Mouse (Mus musculus) lung, postnatal 14 days (tissue): ENCODE results near the gene Gstt3.
A peak's percentile ranks its signal among the peaks of the same experiment; 100 is the strongest.

ENCODE experiments used
- DNase-seq: peaks from one replicate; pipeline ENCODE4 v3.0.0; 2021

The Gstt3 gene

GRCm38 (mm10) chr10:75780769-75781578, at the start of gene Gstt3, which contains the start of gene Gm20441:
Gstt3 (minus strand) TSS chr10:75781414.
Gm20441 (minus strand) TSS chr10:75780954.
- DNase-seq, result peak; percentile 68

GRCm38 (mm10) chr10:75830275-75830670, 49.1 kb upstream of the Gstt3 start:
- no peak for DNase-seq

- DNase-seq, result no peak
These were observed 48.5 kb upstream of the Gstt3 start for GRCm38 (mm10) chr10:75829529-75830274.

- DNase-seq, result peak; percentile 28
These were observed 47.3 kb upstream of the Gstt3 start for GRCm38 (mm10) chr10:75828500-75828931.

GRCm38 (mm10) chr10:75827668-75828360, 46.6 kb upstream of the Gstt3 start:
- DNase-seq, result peak; percentile 32

GRCm38 (mm10) chr10:75824530-75824929, 43.3 kb upstream of the Gstt3 start:
- no peak for DNase-seq

- no peak for DNase-seq
These were observed 42.6 kb upstream of the Gstt3 start for GRCm38 (mm10) chr10:75823782-75824181.

- no peak for DNase-seq
These were observed 41.2 kb upstream of the Gstt3 start, which contains the start of gene Gstt4 for GRCm38 (mm10) chr10:75822443-75822842. Gstt4 (minus strand) TSS chr10:75822543.

GRCm38 (mm10) chr10:75819882-75820281, 38.7 kb upstream of the Gstt3 start:
- DNase-seq, result no peak

GRCm38 (mm10) chr10:75818641-75819040, 37.4 kb upstream of the Gstt3 start:
- DNase-seq, result no peak

GRCm38 (mm10) chr10:75804217-75804616, 23.0 kb upstream of the Gstt3 start:
- DNase-seq, result no peak

GRCm38 (mm10) chr10:75798176-75798696, 17.0 kb upstream of the Gstt3 start, which contains the start of gene Gstt1:
Gstt1 (minus strand) TSS chr10:75798584.
- DNase-seq, result peak; percentile 69

- peak; percentile 61 for DNase-seq
These were observed 16.5 kb upstream of the Gstt3 start for GRCm38 (mm10) chr10:75797619-75798175.

GRCm38 (mm10) chr10:75796731-75797516, 15.7 kb upstream of the Gstt3 start:
- DNase-seq, result peak; percentile 41

- peak; percentile 40 for DNase-seq
These were observed 13.7 kb upstream of the Gstt3 start for GRCm38 (mm10) chr10:75794880-75795279.

- DNase-seq, result no peak
These were observed 9.6 kb upstream of the Gstt3 start for GRCm38 (mm10) chr10:75790773-75791172.

GRCm38 (mm10) chr10:75789841-75790240, 8.6 kb upstream of the Gstt3 start:
- no peak for DNase-seq

- no peak for DNase-seq
These were observed 8.0 kb upstream of the Gstt3 start for GRCm38 (mm10) chr10:75789081-75789735.

GRCm38 (mm10) chr10:75788277-75788676, 7.1 kb upstream of the Gstt3 start:
- DNase-seq, result no peak

GRCm38 (mm10) chr10:75785442-75785841, 4.2 kb upstream of the Gstt3 start:
- no peak for DNase-seq
